Mouse (Mus musculus): ENCODE results near the gene Npcd.

The Npcd gene

GRCm38 (mm10) chr15:79741921-79742705 lies 91.9 kb downstream of the Npcd start, which contains the start of gene Sun2:
Gene Sun2 (minus strand): TSS chr15:79742536.
- peak; percentile 88 for DNase-seq (ENCODE audit: low spot score)

DNA sequence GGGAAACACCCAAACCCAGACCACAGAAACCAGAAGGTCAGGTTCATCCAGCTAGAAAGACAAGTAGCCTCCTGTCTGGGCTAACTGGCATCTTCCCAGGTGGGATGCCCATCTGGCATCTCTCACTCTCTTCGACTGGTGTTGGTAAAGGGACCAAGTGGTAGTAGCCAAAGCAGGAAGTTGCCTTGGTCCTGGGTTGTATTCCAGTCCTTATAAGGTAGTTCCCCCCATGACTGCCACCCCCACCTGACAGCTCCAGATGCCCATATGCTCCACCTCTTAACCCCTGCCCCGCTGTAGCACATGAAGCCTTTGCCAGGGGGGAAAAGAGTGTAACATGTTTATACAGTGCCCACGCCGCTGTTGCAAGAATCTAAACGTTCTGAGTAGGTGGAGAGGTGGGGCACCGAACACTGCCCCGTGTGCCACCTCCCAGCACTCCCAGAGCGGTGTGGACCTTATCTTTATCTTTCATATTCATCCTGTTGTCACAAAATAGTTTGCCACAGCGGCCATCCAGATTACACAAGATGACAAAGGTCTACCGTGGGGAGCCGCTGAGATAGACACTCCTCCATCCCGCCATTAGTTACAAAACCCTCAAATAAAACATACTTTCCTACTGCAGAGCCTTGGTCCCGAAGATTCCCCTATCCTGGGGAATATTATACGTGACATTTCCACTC lies 92.7 kb downstream of the Npcd start:
- DNase-seq (ENCODE audit: low spot score): peak; percentile 44

- DNase-seq (ENCODE audit: low spot score): no peak
Measured at GRCm38 (mm10) chr15:79740739-79741138, 93.3 kb downstream of the Npcd start.

Measured in urinary bladder, postnatal 25 days (tissue).